Mouse (Mus musculus): ENCODE results near the gene Camk1. TPM values are rescaled to one million over a fixed set of nuclear protein-coding genes. Genes with fewer than 3 reads are reported as not detected.

Camk1 gene
- polyA plus RNA-seq, 1 experiment from 2014 or later: 96.3 TPM

GRCm38 (mm10) chr6:113301350-113301749 is 42.4 kb downstream of the Camk1 start:
- peaks cover 8% of the 10 kb centered on the region; the same call in 1 of the 2 replicates for H3K4me1 ChIP-seq
- 76% methylated on average over 5 of the region's 5 CpGs for WGBS
- H3K9ac ChIP-seq: no peak overlapping the region

GRCm38 (mm10) chr6:113296639-113297038 is 47.1 kb downstream of the Camk1 start:
- ATAC-seq (ENCODE audit: insufficient number of reproducible peaks, insufficient read depth, low FRiP score, low TSS enrichment): no peak
- H3K4me1 ChIP-seq: 0 out of 2 replicates have a peak, but pooled peaks cover 3% of the 10 kb centered on the region
- no peaks in the 10 kb centered on the region for H3K36me3 ChIP-seq
- no peak overlapping the region for H3K9ac ChIP-seq
- no peak overlapping the region for H3K27ac ChIP-seq
- 64% methylated on average over 4 of the region's 4 CpGs for WGBS
- H3K9me3 ChIP-seq: no peaks in the 10 kb centered on the region
- H3K4me3 ChIP-seq: no peak overlapping the region
- no peaks in the 10 kb centered on the region for H3K27me3 ChIP-seq
- no peak overlapping the region for H3K4me2 ChIP-seq (replicated peaks)

More at GRCm38 (mm10) chr6:113301350-113301749, 42.4 kb downstream of the Camk1 start:
- no peak for ATAC-seq (ENCODE audit: insufficient number of reproducible peaks, insufficient read depth, low FRiP score, low TSS enrichment)
- Histone ChIP-seq H3K36me3 (no peaks in the 10 kb centered on the region), H3K27me3 (0 out of 2 replicates have a peak, but pooled peaks cover 3% of the 10 kb centered on the region), H3K27ac (no peak overlapping the region), H3K9me3 (no peaks in the 10 kb centered on the region), H3K4me3 (no peak overlapping the region), H3K4me2 (replicated peaks) (no peak overlapping the region)

GRCm38 (mm10) chr6:113296046-113296445 is 47.7 kb downstream of the Camk1 start:
- H3K9me3 ChIP-seq: no peaks in the 10 kb centered on the region
- H3K4me3 ChIP-seq: no peak overlapping the region
- no peak overlapping the region for H3K9ac ChIP-seq
- 74% methylated on average over 2 of the region's 2 CpGs for WGBS
- H3K36me3 ChIP-seq: no peaks in the 10 kb centered on the region
- H3K4me1 ChIP-seq: 0 out of 2 replicates have a peak, but pooled peaks cover 3% of the 10 kb centered on the region
- ATAC-seq (ENCODE audit: insufficient number of reproducible peaks, insufficient read depth, low FRiP score, low TSS enrichment): no peak
- H3K27me3 ChIP-seq: no peaks in the 10 kb centered on the region
- H3K4me2 ChIP-seq (replicated peaks): no peak overlapping the region
- H3K27ac ChIP-seq: no peak overlapping the region

GRCm38 (mm10) chr6:113292938-113293337 is 50.8 kb downstream of the Camk1 start:
- Histone ChIP-seq H3K4me1 (no peaks in the 10 kb centered on the region), H3K27me3 (0 out of 2 replicates have a peak, but pooled peaks cover 2% of the 10 kb centered on the region), H3K27ac (no peak overlapping the region), H3K4me2 (replicated peaks) (no peak overlapping the region), H3K36me3 (no peaks in the 10 kb centered on the region), H3K9me3 (no peaks in the 10 kb centered on the region), H3K9ac (no peak overlapping the region), H3K4me3 (no peak overlapping the region)
- 68% methylated on average over 5 of the region's 5 CpGs for WGBS
- no peak for ATAC-seq (ENCODE audit: insufficient number of reproducible peaks, insufficient read depth, low FRiP score, low TSS enrichment)

- 70% methylated on average over 6 of the region's 6 CpGs for WGBS
- Histone ChIP-seq H3K4me2 (replicated peaks) (no peak overlapping the region), H3K4me3 (no peak overlapping the region), H3K36me3 (no peaks in the 10 kb centered on the region), H3K9ac (no peak overlapping the region), H3K4me1 (no peaks in the 10 kb centered on the region), H3K27ac (no peak overlapping the region), H3K27me3 (0 out of 2 replicates have a peak, but pooled peaks cover 8% of the 10 kb centered on the region), H3K9me3 (no peaks in the 10 kb centered on the region)
- no peak for ATAC-seq (ENCODE audit: insufficient number of reproducible peaks, insufficient read depth, low FRiP score, low TSS enrichment)
These were observed 53.4 kb downstream of the Camk1 start for GRCm38 (mm10) chr6:113290346-113290745.

- ATAC-seq (ENCODE audit: insufficient number of reproducible peaks, insufficient read depth, low FRiP score, low TSS enrichment): no peak
- Histone ChIP-seq H3K9me3 (no peaks in the 10 kb centered on the region), H3K36me3 (no peaks in the 10 kb centered on the region), H3K4me2 (replicated peaks) (no peak overlapping the region), H3K9ac (no peak overlapping the region), H3K4me3 (no peak overlapping the region), H3K27ac (no peak overlapping the region), H3K4me1 (no peaks in the 10 kb centered on the region), H3K27me3 (peaks cover 17% of the 10 kb centered on the region)
- WGBS: 94% methylated on average over 15 of the region's 15 CpGs
These were observed 54.4 kb downstream of the Camk1 start for GRCm38 (mm10) chr6:113289346-113289745.

GRCm38 (mm10) chr6:113287236-113287635 is 56.5 kb downstream of the Camk1 start:
- Histone ChIP-seq H3K4me2 (replicated peaks) (no peak overlapping the region), H3K4me1 (0 out of 2 replicates have a peak, but pooled peaks cover 5% of the 10 kb centered on the region), H3K4me3 (no peak overlapping the region), H3K27ac (no peak overlapping the region), H3K9ac (no peak overlapping the region), H3K27me3 (peaks cover 38% of the 10 kb centered on the region), H3K9me3 (no peaks in the 10 kb centered on the region), H3K36me3 (no peaks in the 10 kb centered on the region)
- ATAC-seq (ENCODE audit: insufficient number of reproducible peaks, insufficient read depth, low FRiP score, low TSS enrichment): no peak
- WGBS: 77% methylated on average over 4 of the region's 4 CpGs

GRCm38 (mm10) chr6:113286316-113286715 is 57.5 kb downstream of the Camk1 start:
- no peaks in the 10 kb centered on the region for H3K9me3 ChIP-seq
- peaks cover 7% of the 10 kb centered on the region; the same call in 1 of the 2 replicates for H3K4me1 ChIP-seq
- no peaks in the 10 kb centered on the region for H3K36me3 ChIP-seq
- no peak overlapping the region for H3K9ac ChIP-seq
- H3K27me3 ChIP-seq: peaks cover 47% of the 10 kb centered on the region
- no peak overlapping the region for H3K4me2 ChIP-seq (replicated peaks)
- no peak overlapping the region for H3K4me3 ChIP-seq
- H3K27ac ChIP-seq: no peak overlapping the region
- 55% methylated on average over 1 of the region's 1 CpGs for WGBS
- ATAC-seq (ENCODE audit: insufficient number of reproducible peaks, insufficient read depth, low FRiP score, low TSS enrichment): no peak

- no peak overlapping the region for H3K27ac ChIP-seq
- H3K4me1 ChIP-seq: peaks cover 7% of the 10 kb centered on the region; the same call in 1 of the 2 replicates
- H3K9ac ChIP-seq: no peak overlapping the region
- H3K4me2 ChIP-seq (replicated peaks): no peak overlapping the region
- no peak overlapping the region for H3K4me3 ChIP-seq
- peaks cover 5% of the 10 kb centered on the region; the same call in 1 of the 2 replicates for H3K36me3 ChIP-seq
- no peak for ATAC-seq (ENCODE audit: insufficient number of reproducible peaks, insufficient read depth, low FRiP score, low TSS enrichment)
- H3K9me3 ChIP-seq: no peaks in the 10 kb centered on the region
- H3K27me3 ChIP-seq: peaks cover 48% of the 10 kb centered on the region
- WGBS: 74% methylated on average over 3 of the region's 3 CpGs
These were observed 58.9 kb downstream of the Camk1 start for GRCm38 (mm10) chr6:113284931-113285330.

Other genes with a start within 250 kb of the Camk1 start
- 3.8 and 6.6 TPM in 2 replicates for gene Lhfpl4, start 148.6 kb downstream of the Camk1 start, polyA plus RNA-seq (2016; fragmentation: Nextera tagmentation; extraction: Ambion mirVana)
- gene Mtmr14, start 106.1 kb downstream of the Camk1 start, polyA plus RNA-seq (2016; fragmentation: Nextera tagmentation; extraction: Ambion mirVana): 46.5 and 47.7 TPM in 2 replicates
- gene Cpne9, start 61.7 kb downstream of the Camk1 start, polyA plus RNA-seq (2016; fragmentation: Nextera tagmentation; extraction: Ambion mirVana): 0.05 and 0.14 TPM in 2 replicates
- 28.2 and 28.9 TPM in 2 replicates for gene Brpf1, start 36.8 kb downstream of the Camk1 start, polyA plus RNA-seq (2016; fragmentation: Nextera tagmentation; extraction: Ambion mirVana)
- 14.1 and 14.7 TPM in 2 replicates for gene Ogg1, start 17.0 kb downstream of the Camk1 start, polyA plus RNA-seq (2016; fragmentation: Nextera tagmentation; extraction: Ambion mirVana)
- gene Tada3, start 33.9 kb upstream of the Camk1 start, polyA plus RNA-seq (2016; fragmentation: Nextera tagmentation; extraction: Ambion mirVana): 52.7 and 53.4 TPM in 2 replicates
- gene Arpc4, start 34.1 kb upstream of the Camk1 start, polyA plus RNA-seq (2016; fragmentation: Nextera tagmentation; extraction: Ambion mirVana): 354 and 364 TPM in 2 replicates
- 6.3 and 6.4 TPM in 2 replicates for gene Ttll3, start 45.3 kb upstream of the Camk1 start, polyA plus RNA-seq (2016; fragmentation: Nextera tagmentation; extraction: Ambion mirVana)
- 26.0 and 28.6 TPM in 2 replicates for gene Rpusd3, start 75.4 kb upstream of the Camk1 start, polyA plus RNA-seq (2016; fragmentation: Nextera tagmentation; extraction: Ambion mirVana)
- gene Cidec, start 91.8 kb upstream of the Camk1 start, polyA plus RNA-seq (2016; fragmentation: Nextera tagmentation; extraction: Ambion mirVana): not detected in 2 replicates
- gene Jagn1, start 98.6 kb upstream of the Camk1 start, polyA plus RNA-seq (2016; fragmentation: Nextera tagmentation; extraction: Ambion mirVana): 75.0 and 81.6 TPM in 2 replicates
- gene Il17re, start 114.5 kb upstream of the Camk1 start, polyA plus RNA-seq (2016; fragmentation: Nextera tagmentation; extraction: Ambion mirVana): 3.4 and 3.9 TPM in 2 replicates
- 3.9 and 5.4 TPM in 2 replicates for gene Il17rc, start 127.4 kb upstream of the Camk1 start, polyA plus RNA-seq (2016; fragmentation: Nextera tagmentation; extraction: Ambion mirVana)
- gene Creld1, start 139.3 kb upstream of the Camk1 start, polyA plus RNA-seq (2016; fragmentation: Nextera tagmentation; extraction: Ambion mirVana): 20.1 and 23.1 TPM in 2 replicates
- gene Prrt3, start 157.9 kb upstream of the Camk1 start, polyA plus RNA-seq (2016; fragmentation: Nextera tagmentation; extraction: Ambion mirVana): 2.9 and 3.5 TPM in 2 replicates
- gene Emc3, start 187.7 kb upstream of the Camk1 start, polyA plus RNA-seq (2016; fragmentation: Nextera tagmentation; extraction: Ambion mirVana): 85.4 and 90.9 TPM in 2 replicates
- gene Fancd2, start 187.7 kb upstream of the Camk1 start, polyA plus RNA-seq (2016; fragmentation: Nextera tagmentation; extraction: Ambion mirVana): 13.4 and 14.7 TPM in 2 replicates